Mouse (Mus musculus): Measurements from ENCODE around the gene Msi2.

Msi2 gene

DNA sequence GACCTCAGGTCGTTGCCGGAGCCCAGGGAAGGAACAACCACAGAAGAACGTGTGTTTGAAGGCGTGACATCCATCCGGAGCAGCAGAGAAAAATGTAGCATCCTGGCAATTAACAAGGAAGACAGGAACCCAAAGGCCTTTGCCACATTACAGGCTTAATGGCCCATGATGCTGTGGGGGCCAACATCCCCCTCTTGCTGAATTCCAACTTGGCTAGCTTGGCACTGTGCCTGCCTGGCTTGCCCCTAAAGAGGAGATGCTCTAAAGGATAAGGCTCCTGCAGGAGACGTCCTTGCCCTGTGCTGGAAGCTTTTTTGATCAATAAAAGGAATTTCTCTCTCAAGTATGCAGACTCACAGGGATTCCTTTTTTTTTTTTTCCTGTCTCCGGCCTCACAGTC, 181.0 kb downstream of the Msi2 start:
- DNase-seq (ENCODE audit: low spot score) = no peak

DNA sequence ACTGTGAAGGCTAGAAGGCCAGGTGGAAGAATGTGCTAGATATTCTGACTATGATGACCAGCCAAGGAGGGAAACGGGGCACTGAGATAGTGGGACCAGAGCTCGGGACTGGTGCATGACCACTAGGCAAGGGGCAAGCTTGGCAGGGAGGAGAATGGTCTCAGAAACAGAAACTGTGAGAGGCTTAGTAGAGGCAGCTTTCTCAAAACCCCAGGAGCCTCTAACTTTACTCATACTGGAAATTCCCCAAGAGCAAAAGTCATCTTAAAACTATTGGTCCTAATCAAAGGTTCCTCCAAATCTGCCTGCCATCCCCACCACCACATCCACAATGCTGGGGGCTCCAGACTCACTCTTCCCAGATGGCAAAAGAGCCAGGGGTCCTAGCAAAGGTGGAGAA, 181.5 kb downstream of the Msi2 start:
- DNase-seq (ENCODE audit: low spot score) = no peak

DNA sequence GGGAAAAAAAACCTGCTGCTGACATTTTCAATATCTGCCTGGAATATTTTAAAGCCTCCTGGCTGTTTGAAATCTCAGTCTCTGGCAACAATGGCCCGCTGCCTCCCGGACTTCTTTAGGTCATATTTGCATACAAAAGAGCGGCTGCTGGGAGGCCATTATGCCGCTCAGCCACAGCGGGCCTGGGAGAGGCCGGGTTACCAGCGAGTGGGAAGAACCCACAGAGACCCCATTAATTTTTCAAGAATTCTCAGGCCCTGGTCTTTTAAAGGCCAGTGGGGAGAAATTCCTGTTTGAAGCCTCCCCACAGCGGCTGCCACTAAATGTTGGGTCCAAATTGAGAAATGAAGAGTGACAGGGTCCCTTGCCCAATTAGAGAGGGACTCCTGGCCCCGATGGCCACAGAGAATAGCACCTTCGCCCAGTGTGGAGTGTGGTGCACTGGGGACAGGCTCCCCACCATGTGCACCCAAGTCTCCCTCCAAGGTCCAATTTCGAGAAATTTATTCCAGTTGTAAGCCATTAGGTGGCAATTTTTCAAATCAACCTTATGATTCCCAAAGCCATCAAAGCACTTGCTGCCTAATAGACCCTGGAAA, 183.9 kb downstream of the Msi2 start:
- no peak for DNase-seq (ENCODE audit: low spot score)

DNA sequence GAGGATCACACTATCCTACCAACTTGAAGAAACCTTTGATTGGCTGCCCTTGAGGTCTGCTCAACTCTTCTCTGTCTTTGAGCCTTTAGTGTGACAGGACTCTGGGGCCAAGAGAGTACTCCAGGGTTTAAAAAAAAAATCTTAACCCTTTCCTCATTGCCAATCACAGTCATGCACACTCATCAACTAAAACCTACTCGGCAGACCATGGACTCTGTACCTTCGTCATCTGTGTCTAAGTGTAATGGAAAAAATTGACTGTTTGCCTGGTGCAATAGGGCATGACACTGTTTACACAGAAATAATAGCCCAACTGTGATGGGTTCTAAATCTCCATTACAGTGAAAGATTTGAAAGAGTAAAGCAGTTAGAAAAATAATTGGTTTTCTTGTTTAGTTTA, 186.3 kb downstream of the Msi2 start:
- no peak for DNase-seq (ENCODE audit: low spot score)

DNA sequence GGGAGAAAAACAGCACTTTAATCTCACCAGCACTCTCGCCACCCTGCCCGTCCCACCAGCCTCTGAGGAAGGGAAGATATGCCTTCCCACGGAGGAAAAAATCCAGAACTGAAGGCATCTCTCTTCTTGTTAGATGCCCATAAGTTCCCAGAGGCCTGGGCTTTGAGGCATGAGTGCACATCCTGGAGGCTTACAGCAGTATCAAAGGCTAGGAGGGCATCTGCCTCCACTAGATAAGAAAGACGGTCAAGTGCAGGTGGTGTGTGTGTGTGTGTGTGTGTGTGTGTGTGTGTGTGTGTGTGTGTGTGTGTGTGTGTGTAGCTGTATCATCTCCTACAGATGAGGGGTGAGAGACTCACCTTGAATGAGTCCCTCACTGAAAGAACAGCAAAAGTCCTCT, 188.3 kb downstream of the Msi2 start:
- DNase-seq (ENCODE audit: low spot score) = no peak

DNA sequence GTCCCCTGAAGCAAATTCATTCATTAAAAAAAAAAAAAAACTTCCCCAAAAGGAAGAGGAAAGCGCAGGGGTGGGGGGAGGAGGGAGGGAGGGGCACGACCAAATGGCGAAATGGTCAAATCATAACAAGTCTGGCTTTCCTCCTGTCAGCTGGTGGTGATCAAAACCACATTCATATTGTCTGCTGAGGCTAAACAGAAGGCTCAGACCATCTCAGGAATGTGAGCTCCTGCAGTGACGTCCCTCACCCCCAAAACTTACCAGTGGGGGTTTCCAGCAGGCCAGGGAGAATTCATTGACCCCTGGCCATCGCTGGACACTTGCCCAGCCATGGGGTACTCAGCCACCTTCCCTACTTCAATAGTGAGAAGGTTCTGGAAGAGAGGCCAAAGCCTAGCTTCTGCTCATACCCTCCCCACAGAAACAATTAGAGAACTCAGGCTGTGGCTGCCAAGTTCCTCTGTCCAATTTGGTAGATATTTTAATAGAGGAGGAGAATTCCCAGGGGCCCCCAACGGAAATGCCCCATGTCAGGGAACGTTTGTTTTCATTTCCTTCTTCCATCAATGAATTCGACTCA, 189.7 kb downstream of the Msi2 start:
- DNase-seq (ENCODE audit: low spot score) = peak; percentile 17

DNA sequence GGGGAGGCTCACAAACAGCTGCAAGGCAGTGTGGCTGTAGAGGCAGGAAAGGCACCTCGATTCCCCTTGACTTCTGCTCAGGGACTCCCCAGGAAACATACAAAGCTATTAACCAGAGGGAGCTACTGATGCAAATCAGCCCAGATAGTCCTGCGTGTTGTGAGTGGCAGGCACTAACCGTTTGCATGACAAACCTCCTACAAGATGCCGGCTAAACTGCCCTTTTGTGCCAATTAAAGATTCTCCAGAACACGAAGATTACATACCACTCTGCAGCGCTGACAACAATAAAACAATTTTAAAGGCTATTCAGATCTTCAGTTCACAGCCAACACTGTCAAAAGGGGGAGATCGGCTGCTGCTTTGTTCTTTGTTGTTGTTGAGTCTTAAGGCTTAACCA, 191.6 kb downstream of the Msi2 start:
- DNase-seq (ENCODE audit: low spot score) = no peak

DNA sequence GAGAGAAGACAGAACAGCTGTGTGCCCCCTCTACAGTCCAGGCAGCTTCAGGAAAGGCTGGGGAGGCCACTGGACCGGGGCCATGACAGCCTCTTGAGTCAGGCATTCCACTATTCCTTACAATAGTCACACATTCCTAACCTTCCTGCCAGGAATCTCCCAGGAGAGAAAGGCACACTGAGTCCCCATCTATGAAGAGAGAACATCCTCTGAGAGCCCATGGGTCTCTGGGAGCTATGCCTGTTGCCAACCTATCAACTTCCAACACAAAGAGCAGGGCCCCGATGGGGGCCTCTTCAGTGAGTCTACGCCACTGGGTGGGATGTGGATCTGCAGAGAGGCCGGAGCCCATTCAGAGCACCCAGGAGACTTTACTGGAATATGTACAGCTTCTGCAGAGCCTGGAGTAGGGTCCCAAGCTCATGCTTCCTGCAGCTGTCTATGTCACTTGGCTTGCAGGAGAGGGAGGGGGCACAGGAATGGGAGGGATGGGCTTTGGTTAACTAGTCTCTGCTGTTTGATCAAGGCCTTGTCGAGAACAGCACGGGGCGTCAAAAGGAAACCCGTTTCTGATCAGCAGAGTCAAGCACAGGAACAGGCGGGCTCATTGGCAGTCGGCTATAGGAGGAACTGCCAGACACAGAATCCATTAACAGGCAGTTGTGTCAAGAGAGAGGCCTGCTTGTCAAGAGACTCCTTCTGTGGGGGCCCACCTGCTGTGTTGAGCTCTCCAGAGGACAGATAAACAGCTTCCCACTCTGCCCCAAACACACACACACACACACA, 193.3 kb downstream of the Msi2 start:
- DNase-seq (ENCODE audit: low spot score) = no peak

DNA sequence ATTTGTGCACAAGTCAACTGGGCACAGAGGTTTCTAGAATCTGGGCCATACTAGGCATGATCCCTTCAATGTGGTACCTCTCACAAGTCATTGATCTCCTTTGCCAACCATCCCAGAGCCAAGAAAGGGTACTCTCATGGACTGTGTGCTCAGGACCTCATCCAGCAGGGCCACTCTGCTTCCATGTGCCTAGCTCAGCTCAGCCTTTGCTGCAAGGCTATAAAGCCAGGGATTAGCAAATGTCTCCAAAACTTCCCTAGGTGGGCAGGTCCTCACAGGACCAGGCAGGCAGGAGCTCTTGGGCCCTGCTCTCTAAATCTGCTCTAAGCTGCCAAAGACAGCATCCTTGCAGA, 193.9 kb downstream of the Msi2 start:
- DNase-seq (ENCODE audit: low spot score) = no peak

DNA sequence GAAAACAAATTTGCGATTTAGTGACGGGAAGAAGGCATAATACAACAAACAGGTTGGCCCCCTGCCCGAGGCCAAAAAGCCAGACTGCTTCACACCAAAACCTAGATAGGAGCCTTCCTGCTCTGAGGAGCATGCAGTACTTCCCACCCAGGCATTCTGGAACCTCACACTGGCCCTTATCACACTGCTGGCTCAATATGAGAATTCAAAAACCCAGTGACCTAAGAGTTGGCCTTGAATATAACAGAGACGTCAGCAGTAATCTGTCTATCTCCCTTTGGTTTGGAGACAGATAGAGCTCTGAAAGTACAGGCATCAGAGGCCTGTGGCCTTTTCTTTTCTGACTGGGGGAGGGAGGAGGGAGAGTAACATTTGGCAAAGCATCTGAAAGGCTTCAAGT, 194.4 kb downstream of the Msi2 start:
- DNase-seq (ENCODE audit: low spot score) = no peak

DNA sequence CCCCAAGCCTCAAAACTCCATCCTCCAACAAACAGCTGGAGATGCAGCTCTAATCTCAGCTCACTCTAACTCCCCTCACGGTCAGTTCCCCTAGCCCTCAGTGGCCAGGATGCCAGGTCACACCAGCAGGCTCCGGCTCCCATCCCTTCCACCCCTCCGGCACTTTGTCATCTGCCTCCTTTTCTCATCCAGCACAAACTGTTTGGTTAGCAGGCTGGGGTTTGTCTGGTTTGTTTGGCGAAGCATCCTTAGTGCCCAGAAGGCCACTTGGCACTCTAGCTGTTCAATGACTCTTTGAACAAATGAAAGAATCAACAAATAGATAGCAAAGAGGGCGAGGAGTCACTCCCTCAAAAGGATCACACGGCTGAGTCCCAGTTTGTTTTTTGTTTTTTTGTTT, 194.8 kb downstream of the Msi2 start:
- DNase-seq (ENCODE audit: low spot score) = no peak

DNA sequence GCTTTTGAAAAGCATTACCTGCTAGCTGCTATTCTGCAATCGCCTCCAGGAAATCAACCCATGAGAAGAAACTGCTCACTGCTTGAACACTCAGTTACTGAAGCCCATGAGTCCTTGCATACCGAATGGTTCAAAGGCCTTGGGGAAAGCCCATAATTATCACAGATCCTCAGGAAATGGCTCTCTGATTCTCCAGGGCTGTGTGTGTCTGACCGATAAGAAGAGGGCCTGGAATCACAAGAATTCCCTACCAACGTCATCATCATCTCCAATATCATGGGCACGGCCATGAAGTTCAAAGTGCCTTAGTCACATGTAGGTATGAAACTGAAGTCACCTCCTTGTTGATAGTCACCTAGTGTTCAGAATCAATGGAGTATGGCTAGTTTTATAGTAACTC, 196.2 kb downstream of the Msi2 start:
- no peak for DNase-seq (ENCODE audit: low spot score)

DNA sequence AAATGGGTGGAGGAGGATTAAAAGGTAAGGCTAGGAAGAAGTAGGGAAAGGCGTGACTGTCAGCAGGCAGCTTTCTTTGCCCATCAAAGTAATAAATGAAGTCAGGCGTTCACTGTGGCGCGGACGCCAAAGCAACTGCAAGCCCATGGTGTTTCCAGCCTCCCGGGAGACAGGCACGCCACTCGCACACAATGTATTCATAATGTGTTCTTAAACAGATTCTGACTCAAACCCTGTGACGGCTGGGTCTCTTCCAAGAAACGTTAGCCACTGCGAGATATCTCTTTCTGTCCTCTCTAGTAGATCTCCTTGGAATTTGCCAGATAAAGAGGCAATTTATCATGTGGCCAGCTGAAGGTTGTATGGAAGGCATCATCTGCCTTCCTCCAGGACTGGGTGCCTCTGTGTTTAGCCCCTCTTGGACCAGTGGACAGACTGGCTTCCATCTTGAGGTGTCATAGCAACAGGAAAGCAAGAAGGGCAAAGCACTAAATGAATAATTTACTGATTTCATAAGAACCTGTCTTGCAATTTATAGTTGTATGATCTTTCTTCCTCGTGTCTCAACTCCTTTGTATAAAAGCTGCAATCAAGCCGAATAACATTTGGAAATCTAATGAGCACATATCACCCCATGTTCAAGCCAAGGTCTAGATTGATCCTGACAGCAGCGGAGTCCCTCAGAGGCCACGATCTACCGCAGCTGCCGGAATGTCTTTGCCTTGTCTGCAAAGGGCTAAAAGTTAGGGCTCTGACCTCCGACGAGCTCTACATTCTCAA, 197.2 kb downstream of the Msi2 start:
- no peak for DNase-seq (ENCODE audit: low spot score)

DNA sequence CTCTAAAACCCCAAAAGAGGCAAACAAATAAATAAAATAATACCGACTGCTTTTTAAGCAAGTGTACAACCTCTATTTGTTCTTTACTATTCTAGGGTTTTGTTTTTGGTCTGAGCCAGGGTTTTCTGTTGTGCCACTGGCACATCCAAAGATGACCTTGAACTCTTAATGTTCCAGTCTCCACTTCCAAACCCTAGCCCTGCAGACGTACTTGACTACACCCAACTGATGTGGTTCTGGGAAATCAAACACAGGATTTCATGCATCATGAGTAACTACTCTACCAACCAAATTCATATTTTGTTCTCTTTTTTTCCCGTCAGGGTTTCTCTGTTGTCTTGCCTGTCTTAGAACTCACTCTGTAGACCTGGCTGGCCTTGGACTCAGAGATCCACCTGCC, 200.0 kb downstream of the Msi2 start:
- no peak for DNase-seq (ENCODE audit: low spot score)

DNA sequence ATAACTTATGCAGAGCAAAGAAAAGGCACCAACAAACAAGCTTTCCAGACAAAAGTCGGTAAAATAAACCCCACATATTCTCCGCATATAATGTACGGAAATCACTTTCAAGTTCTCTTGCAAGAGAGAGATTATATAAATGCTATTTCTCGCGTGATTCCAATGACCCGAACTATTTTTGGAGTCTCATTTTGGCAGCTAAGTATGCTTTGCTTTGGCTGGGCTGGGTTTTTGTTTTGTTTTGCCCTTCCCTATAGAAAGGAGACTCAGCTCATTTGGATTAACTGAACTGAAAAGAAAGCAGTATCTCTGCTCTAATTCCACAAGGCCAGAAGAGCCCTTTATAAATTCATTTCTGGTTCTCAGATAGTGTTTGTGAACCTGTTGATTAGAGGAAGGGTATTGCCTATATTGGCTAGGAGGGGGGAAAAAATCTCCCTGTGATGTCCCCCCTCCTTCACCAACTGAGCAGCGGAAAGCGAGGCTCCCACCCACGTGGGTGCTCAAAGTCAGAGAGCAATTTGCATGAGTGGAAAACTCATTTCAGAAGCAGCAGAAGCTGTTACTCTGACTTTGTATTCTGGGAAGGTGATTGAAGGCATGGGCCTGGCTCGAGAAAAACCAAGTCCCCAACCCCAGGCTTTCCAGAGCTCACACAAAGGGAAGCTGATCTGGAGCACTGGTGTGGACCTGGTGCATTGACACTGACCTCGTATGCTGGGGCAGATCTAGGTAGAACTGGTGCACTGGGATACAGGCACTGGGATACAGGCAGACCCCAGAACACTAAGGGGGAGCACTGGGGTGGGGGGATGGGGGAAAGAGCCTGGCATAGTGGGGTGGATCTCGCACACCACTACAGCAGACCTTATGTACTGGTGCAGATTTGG, 201.5 kb downstream of the Msi2 start:
- no peak for DNase-seq (ENCODE audit: low spot score)

DNA sequence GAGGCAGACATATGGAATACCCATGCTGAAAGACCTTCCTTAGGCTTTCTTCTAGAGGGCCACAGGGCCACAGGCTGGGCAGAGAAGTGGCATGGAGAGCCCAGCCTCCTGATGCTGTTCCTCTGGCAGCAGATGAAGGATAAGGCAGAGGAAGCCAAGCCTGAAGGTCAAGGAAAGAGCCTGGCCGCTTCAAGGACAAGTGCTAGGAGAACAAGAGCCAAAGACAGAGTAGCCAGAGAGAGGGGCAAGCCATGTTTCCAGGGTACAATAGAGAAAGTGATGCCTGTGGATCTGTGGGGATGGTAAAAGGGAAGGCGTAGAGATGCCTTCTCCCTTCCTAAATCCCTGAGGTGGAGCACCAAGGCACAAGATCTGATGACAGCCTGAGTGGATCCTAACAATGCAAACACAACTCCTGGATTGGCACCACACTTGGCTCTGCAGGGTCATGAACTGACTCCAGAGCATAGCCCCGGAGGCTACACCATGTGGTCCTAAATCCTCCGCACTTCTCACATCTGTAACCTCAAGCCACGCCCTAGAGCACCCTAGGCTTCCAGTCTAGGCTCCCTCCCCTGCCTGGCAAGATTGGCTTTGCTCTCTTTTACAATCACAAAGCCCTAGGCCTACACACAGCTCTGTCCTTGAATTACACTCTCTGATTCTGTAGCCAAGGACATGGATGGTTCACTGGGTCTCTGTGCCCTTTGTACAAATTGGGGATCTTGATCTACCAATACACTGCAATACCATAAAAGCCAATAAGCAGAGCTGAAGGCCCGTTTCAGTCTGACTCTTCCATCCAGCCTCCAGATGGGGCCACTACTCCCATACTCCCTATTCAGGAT, 202.4 kb downstream of the Msi2 start:
- DNase-seq (ENCODE audit: low spot score) = no peak

DNA sequence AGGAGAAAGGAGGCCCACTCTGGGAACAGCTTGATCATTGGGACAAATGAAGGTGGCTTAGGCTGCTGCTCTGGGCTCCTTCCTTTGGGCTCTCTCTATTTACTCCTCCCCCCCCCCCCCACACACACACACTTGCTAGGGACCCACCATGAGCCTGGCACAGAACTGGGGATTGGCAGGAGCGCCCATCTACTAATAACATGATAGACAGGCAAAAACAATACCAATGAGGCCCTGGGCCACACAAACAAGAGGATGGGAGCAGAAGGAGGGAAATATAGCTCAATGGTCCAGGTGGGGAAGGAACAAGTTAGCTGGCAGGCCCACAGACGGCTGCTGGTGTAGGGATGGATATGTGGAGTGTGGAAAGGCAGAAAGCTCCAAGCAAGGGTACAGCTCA, 203.0 kb downstream of the Msi2 start:
- no peak for DNase-seq (ENCODE audit: low spot score)

DNA sequence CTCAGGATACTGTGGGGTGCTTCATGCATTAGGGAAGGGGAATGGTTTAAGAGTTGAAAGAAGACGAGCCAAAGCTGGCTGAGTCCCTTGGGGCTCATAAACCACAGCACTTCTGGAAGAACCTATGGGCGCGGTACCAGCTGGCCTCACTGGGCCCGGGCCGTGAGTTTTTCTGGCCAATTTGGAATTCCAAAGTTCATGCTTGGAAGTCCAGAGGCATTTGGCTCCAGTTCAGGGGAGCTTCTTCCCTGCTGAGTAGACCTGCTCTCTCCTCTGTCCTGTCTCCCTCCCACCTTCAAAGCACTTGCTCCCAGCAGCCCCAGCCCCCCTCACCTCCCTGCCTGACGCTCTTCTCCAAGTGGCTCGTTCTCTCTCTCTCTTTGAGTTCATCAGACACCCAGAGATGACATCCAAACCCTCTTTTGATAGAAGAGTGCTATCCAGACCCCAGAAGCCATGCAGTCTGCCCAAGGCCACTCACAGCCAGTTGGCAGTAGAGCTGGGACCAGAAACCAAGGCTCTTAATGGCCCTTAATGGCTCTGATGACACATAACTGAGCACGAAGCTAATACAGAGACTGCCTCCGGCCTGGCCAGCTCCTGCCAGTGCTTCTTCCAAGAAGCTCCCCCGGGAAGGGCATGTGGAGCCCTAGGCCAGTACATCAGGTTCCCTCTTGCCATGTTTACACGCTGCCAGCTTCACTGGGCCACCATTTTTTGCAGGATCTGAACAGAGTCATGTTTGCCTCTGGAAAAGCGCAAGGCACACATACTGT, 204.0 kb downstream of the Msi2 start:
- peak; percentile 72 for DNase-seq (ENCODE audit: low spot score)

DNA sequence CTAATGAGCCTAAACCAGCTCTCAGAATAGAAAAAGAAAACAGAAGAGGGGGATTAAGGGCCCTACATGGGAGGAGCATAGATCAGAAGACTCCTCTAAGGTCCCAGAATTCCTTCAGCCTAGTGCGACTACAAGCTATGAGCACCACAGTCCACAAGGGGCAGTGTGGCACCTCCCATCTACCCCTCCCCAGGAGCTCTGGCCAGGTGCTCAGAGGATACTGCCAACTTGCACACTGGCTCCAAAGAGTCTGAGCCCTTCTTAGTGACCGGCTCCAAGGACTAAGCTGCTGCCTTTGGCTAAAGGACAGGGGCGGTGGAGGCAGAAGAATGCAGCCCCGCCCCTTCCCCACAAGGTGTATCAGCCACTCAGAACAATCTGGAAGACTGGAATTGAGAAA, 205.7 kb downstream of the Msi2 start:
- peak; percentile 24 for DNase-seq (ENCODE audit: low spot score)

DNA sequence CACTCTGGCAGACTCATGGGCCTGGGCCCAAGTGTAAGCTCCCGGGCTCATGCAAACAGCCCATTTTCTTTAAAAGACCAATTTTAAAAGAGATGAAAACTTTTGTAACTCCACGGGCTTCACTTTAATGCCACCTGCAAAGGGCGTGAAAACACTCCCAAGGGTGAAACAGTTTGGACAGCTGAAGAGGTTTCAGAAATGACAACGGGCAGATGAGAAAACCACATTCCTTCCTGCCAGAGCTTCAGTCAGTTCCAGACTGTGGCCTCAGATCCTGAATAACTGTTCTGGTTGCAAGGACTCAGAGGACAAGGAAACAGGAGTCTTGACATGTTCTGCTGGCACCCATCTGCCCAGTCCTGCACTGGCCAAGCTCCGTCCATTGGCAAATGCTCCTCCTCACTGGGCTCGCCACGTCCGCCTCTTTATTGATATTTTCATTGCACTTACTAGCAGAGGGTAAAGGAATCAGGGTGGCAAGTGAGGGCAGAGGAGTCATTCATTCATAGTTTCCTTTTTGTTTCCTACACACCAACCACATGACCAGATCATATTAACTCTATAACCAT, 207.9 kb downstream of the Msi2 start:
- DNase-seq (ENCODE audit: low spot score) = no peak
